Mouse (Mus musculus) liver, adult 2 months (tissue): ENCODE data around the gene Chd8. TPM values are rescaled to one million over a fixed set of nuclear protein-coding genes. Genes with fewer than 3 reads are reported as not detected.

Source experiments
- DNase-seq: peaks from one replicate; pipeline ENCODE4 v3.0.0-alpha.2; 2011; ENCODE audit warnings: low read depth, low spot score; ENCODE audit errors: extremely low read depth
- H3K27ac ChIP-seq: fragments of 200-500 bp; replicated peaks from 2 replicates; pipeline ENCODE4 v1.5.1; 2012; ENCODE audit warnings: low read depth, mild to moderate bottlenecking, control low read depth, inconsistent platforms, low read length; ENCODE audit not compliant: insufficient read depth
- H3K27me3 ChIP-seq: fragments of 200-500 bp; 2 replicates; pipeline ENCODE4 v1.6.1; 2012; ENCODE audit warnings: mild to moderate bottlenecking, moderate library complexity, low read length, inconsistent platforms; ENCODE audit not compliant: control insufficient read depth, insufficient read depth
- H3K36me3 ChIP-seq: fragments of 200-500 bp; 2 replicates; pipeline ENCODE4 v1.6.1; 2012; ENCODE audit warnings: low read length, inconsistent platforms; ENCODE audit not compliant: control insufficient read depth, insufficient read depth
- H3K4me1 ChIP-seq: fragments of 200-500 bp; 2 replicates; pipeline ENCODE4 v1.6.1; 2011; ENCODE audit warnings: low read length; ENCODE audit not compliant: control insufficient read depth, insufficient read depth
- H3K4me3 ChIP-seq: fragments of 200-500 bp; 2 replicates; pipeline ENCODE4 v1.5.1; 2011; ENCODE audit warnings: low read depth, mild to moderate bottlenecking, control low read depth, low read length, moderate library complexity; ENCODE audit not compliant: insufficient read depth
- H3K79me2 ChIP-seq: fragments of 200-500 bp; 2 replicates; pipeline ENCODE4 v1.6.1; 2012; ENCODE audit warnings: inconsistent platforms, mild to moderate bottlenecking, low read length, moderate library complexity; ENCODE audit not compliant: control insufficient read depth, insufficient read depth
- H3K9ac ChIP-seq: fragments of 200-500 bp; 2 replicates; pipeline ENCODE4 v1.6.1; 2012; ENCODE audit warnings: low read depth, mild to moderate bottlenecking, control low read depth, inconsistent platforms, low read length
- CTCF ChIP-seq: fragments of 200-500 bp; IDR thresholded peaks from 2 replicates; pipeline ENCODE4 v1.5.1; 2011; ENCODE audit warnings: low read depth, low read length, control low read depth
- POLR2A ChIP-seq: fragments of 200-500 bp; IDR thresholded peaks from 2 replicates; pipeline ENCODE4 v1.6.1; 2011; ENCODE audit warnings: low read length, control low read depth; ENCODE audit not compliant: insufficient read depth; ENCODE audit errors: extremely low read depth
- WGBS: fragments of 180-500 bp; shearing (Covaris S2); methylation state at CpG from one replicate; pipeline ENCODE4 v1.1.7; 2018; 5-methylcytosine and 5-hydroxymethylcytosine counted together
- polyA plus RNA-seq: library from polyadenylated mRNA; depleted of rRNA; stranded (reverse); fragments of >200 nt; gene quantifications from 2 replicates; pipeline ENCODE4 v1.2.3, GENCODE M21; 2012; rRNA removed
- total RNA-seq: library from RNA; depleted of rRNA; stranded (reverse); fragments of >200 nt; gene quantifications from 2 replicates; pipeline ENCODE4 v1.2.3, GENCODE M21; 2014; rRNA removed

Chd8 gene
- total and polyA plus RNA-seq, 2 experiments: 13.7 to 20.4 TPM

- no peak for DNase-seq
- WGBS: 53% methylated on average over 7 of the region's 7 CpGs
- TF ChIP-seq POLR2A (no peak), CTCF (no peak)
- no peaks in the 10 kb centered on the region for H3K79me2 ChIP-seq
- no peak overlapping the region for H3K27ac ChIP-seq
- no peak overlapping the region for H3K4me3 ChIP-seq
- H3K36me3 ChIP-seq: no peaks in the 10 kb centered on the region
- no peak overlapping the region for H3K9ac ChIP-seq
- no peaks in the 10 kb centered on the region for H3K27me3 ChIP-seq
- H3K4me1 ChIP-seq: no peaks in the 10 kb centered on the region
Observed at GRCm38 (mm10) chr14:52152179-52152578, 105.4 kb downstream of the Chd8 start.

DNA sequence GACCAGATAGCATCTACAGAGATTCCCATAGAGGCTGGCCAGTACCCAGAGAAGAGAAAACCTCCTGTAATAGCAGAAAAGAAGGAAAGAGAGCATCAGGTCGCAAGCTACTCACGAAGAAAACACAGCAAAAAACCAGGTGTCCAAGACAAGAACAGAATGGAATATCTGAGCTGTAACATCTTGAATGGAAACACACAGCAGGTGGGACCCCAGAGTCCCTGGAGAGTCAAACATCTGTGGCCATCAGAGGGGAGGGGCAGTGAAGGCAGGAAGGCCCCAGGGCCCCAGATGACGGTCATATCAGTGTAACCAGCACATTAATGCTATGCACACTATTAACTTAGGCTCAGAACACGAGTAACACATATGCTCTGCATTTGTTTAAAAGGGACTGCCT is 107.7 kb downstream of the Chd8 start:
- H3K79me2 ChIP-seq: no peaks in the 10 kb centered on the region
- H3K9ac ChIP-seq: no peak overlapping the region
- no peak for DNase-seq
- TF ChIP-seq POLR2A: no peak
- TF ChIP-seq CTCF: no peak
- H3K4me1 ChIP-seq: no peaks in the 10 kb centered on the region
- no peaks in the 10 kb centered on the region for H3K36me3 ChIP-seq
- WGBS: 75% methylated on average over 4 of the region's 4 CpGs
- H3K4me3 ChIP-seq: no peak overlapping the region
- H3K27ac ChIP-seq: no peak overlapping the region
- H3K27me3 ChIP-seq: no peaks in the 10 kb centered on the region

Other genes with a start within 250 kb of the Chd8 start
- gene Tmem253, start 242.1 kb downstream of the Chd8 start, total RNA-seq: not detected in 2 replicates
- gene Tmem253, start 242.1 kb downstream of the Chd8 start, polyA plus RNA-seq: 0.11 TPM in 1 of 2 replicates, not detected in the other
- gene Zfp219, start 237.0 kb downstream of the Chd8 start, total RNA-seq: 8.9 and 12.6 TPM in 2 replicates
- gene Zfp219, start 237.0 kb downstream of the Chd8 start, polyA plus RNA-seq: 27.8 and 31.4 TPM in 2 replicates
- not detected in 2 replicates for gene Olfr221, start 215.3 kb downstream of the Chd8 start, total RNA-seq
- gene Olfr221, start 215.3 kb downstream of the Chd8 start, polyA plus RNA-seq: not detected in 2 replicates
- gene Hnrnpc, start 153.8 kb downstream of the Chd8 start, total RNA-seq: 77.5 and 84.4 TPM in 2 replicates
- gene Hnrnpc, start 153.8 kb downstream of the Chd8 start, polyA plus RNA-seq: 50.8 and 55.8 TPM in 2 replicates
- gene Rpgrip1, start 147.1 kb downstream of the Chd8 start, total RNA-seq: 0.55 and 1.2 TPM in 2 replicates
- 0.35 and 0.50 TPM in 2 replicates for gene Rpgrip1, start 147.1 kb downstream of the Chd8 start, polyA plus RNA-seq
- gene Supt16, start 60.4 kb downstream of the Chd8 start, total RNA-seq: 13.6 and 16.0 TPM in 2 replicates
- 3.9 and 5.3 TPM in 2 replicates for gene Supt16, start 60.4 kb downstream of the Chd8 start, polyA plus RNA-seq
- 13.0 and 14.6 TPM in 2 replicates for gene Tox4, start 21.4 kb upstream of the Chd8 start, total RNA-seq
- 20.1 and 21.1 TPM in 2 replicates for gene Tox4, start 21.4 kb upstream of the Chd8 start, polyA plus RNA-seq
- gene Rab2b, start 21.8 kb upstream of the Chd8 start, total RNA-seq: 1.3 and 1.7 TPM in 2 replicates
- 1.7 and 2.3 TPM in 2 replicates for gene Rab2b, start 21.8 kb upstream of the Chd8 start, polyA plus RNA-seq
- gene Mettl3, start 47.3 kb upstream of the Chd8 start, total RNA-seq: 11.4 and 12.7 TPM in 2 replicates
- gene Mettl3, start 47.3 kb upstream of the Chd8 start, polyA plus RNA-seq: 7.2 and 8.6 TPM in 2 replicates
- 0.74 and 0.94 TPM in 2 replicates for gene Sall2, start 71.0 kb upstream of the Chd8 start, total RNA-seq
- gene Sall2, start 71.0 kb upstream of the Chd8 start, polyA plus RNA-seq: 0.80 and 1.4 TPM in 2 replicates
- gene Olfr1513, start 98.6 kb upstream of the Chd8 start, total RNA-seq: not detected in 2 replicates
- not detected in 2 replicates for gene Olfr1513, start 98.6 kb upstream of the Chd8 start, polyA plus RNA-seq
- gene Olfr1512, start 121.4 kb upstream of the Chd8 start, total RNA-seq: not detected in 2 replicates
- gene Olfr1512, start 121.4 kb upstream of the Chd8 start, polyA plus RNA-seq: not detected in 2 replicates
- not detected in 2 replicates for gene Olfr1511, start 139.6 kb upstream of the Chd8 start, total RNA-seq
- not detected in 2 replicates for gene Olfr1511, start 139.6 kb upstream of the Chd8 start, polyA plus RNA-seq
- gene Olfr1510, start 156.6 kb upstream of the Chd8 start, total RNA-seq: not detected in 2 replicates
- not detected in 2 replicates for gene Olfr1510, start 156.6 kb upstream of the Chd8 start, polyA plus RNA-seq
- gene Olfr1509, start 185.2 kb upstream of the Chd8 start, total RNA-seq: not detected in 2 replicates
- not detected in 2 replicates for gene Olfr1509, start 185.2 kb upstream of the Chd8 start, polyA plus RNA-seq
- not detected in 2 replicates for gene Olfr1508, start 209.7 kb upstream of the Chd8 start, total RNA-seq
- gene Olfr1508, start 209.7 kb upstream of the Chd8 start, polyA plus RNA-seq: not detected in 2 replicates
- not detected in 2 replicates for gene Olfr1507, start 238.0 kb upstream of the Chd8 start, total RNA-seq
- not detected in 2 replicates for gene Olfr1507, start 238.0 kb upstream of the Chd8 start, polyA plus RNA-seq